Mouse (Mus musculus) left cerebral cortex, adult 18-20 months (tissue): ENCODE measurements at regions not wholly inside any gene's neighbourhood (a gene's known extent, or its start where the extent isn't known, plus 50 kb on each side); places are given as distances from the start of the nearest gene placed in this dataset.
A peak's percentile ranks its signal among the peaks of the same experiment; 100 is the strongest.
"Not testable (repeated sequence)": the region's sequence is repeated elsewhere in the genome, so short reads cannot be mapped to it uniquely, and the experiment has no call there.

Source experiments
- DNase-seq, 2 experiments: peaks; one replicate each; pipeline ENCODE4 v3.0.0; 2021 to 2022; ENCODE audit warnings: low spot score in 2 of 2, mixed read lengths in 1 of 2

- peak in 1 of 2 experiments; percentile 1 for DNase-seq
These were observed 179.9 kb upstream of the Slitrk6 start for GRCm38 (mm10) chr14:110934816-110935215.

GRCm38 (mm10) chr14:110921989-110922388 is 167.0 kb upstream of the Slitrk6 start:
- no peak for DNase-seq

DNA sequence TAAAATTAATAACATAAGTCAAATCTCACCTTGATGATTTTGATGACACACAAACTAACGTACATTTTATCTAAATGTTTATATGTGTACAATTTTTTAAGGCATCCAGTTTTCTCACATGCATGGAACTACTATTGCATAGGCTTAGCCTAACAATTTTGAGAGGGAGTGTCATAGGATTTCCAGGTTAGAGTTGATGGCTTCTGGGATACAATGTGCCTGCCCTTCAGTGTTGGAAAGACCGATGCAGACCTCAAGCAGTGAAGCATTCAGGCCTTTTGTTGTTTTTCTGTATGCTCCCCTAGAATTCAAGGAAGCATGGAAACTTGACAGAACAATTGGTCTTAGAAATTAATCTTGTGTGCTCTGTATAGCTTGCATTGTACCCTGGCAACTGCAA is 158.4 kb upstream of the Slitrk6 start:
- DNase-seq: no peak

DNA sequence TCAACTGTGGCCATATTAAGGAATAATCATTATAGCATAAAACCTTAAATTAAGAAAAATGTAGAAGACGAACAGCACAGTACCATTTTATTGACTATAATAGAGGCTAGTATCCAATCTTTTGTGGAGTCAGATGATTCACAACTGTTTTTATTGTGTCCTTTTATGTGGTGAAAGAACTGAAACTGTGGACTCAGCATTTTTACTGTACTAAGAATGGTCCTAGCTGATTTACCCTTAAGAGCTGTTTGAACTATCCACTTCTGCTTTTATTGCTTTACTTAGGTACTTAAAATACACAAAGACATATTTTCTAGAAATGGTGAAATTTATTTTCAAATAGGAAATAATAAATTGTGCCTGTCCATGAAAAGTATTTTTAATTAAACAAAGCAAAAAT is 137.9 kb upstream of the Slitrk6 start:
- DNase-seq: no peak

DNA sequence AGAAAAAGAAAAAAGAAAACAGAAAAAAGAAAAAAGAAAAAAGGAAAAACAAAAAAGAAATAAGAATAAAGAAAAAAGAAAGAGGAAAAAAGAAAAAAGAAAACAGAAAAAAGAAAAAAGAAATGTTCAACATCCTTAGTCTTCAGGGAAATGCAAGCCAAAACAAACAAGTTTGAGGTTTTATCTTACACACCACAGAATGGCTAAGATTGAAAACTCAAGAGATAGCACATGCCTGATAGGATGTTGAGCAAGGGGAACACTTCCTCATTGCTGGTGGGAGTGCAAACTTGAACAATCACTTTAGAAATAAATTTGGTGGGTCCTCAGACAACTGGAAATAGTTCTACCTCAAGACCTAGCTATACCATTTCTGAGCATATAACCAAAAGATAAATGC is 116.4 kb upstream of the Slitrk6 start:
- DNase-seq: no peak

- DNase-seq: no peak
These were observed 69.7 kb upstream of the Slitrk6 start for GRCm38 (mm10) chr14:110824642-110825041.

- DNase-seq: not testable (repeated sequence)
These were observed 67.2 kb upstream of the Slitrk6 start for GRCm38 (mm10) chr14:110822174-110822573.
